ENCODE assay signal across 8 mouse cellular contexts in genomic region chrX:11665077-11665974, GRCm38 (mm10).
DNase-seq lines count a peak whose midpoint lies in the region; ATAC-seq lines count a peak whose summit lies in the region.

No protein-coding gene starts in this region.

- peak overlapping the region; percentile 46 for H3K4me3 ChIP-seq in embryonic facial prominence, embryonic 13.5 days
- peak overlapping the region; percentile 41 for H3K4me3 ChIP-seq in hindbrain, embryonic 13.5 days
- peak overlapping the region; percentile 43 for H3K4me3 ChIP-seq in limb, embryonic 15.5 days
- peak overlapping the region; percentile 30 for H3K4me3 ChIP-seq in neural tube, embryonic 11.5 days (ENCODE audit: low read depth, low read length)

- no peaks in the 10 kb centered on the region for H3K9me3 ChIP-seq in embryonic facial prominence, embryonic 13.5 days
- H3K9me3 ChIP-seq in hindbrain, embryonic 13.5 days, result no peaks in the 10 kb centered on the region
- no peaks in the 10 kb centered on the region for H3K9me3 ChIP-seq in limb, embryonic 15.5 days
- H3K9me3 ChIP-seq in neural tube, embryonic 11.5 days (ENCODE audit: control insufficient read depth, low read length), result no peaks in the 10 kb centered on the region

- peak overlapping the region; percentile 85 for H3K27ac ChIP-seq in embryonic facial prominence, embryonic 13.5 days
- peak overlapping the region; percentile 89 for H3K27ac ChIP-seq in hindbrain, embryonic 13.5 days
- H3K27ac ChIP-seq in limb, embryonic 15.5 days, result peak overlapping the region; percentile 82
- peak overlapping the region; percentile 77 for H3K27ac ChIP-seq in neural tube, embryonic 11.5 days (ENCODE audit: low read depth, low read length)

- H3K4me2 ChIP-seq in embryonic facial prominence, embryonic 13.5 days, result peak overlapping the region; percentile 65
- peak overlapping the region; percentile 64 for H3K4me2 ChIP-seq in hindbrain, embryonic 13.5 days
- H3K4me2 ChIP-seq in limb, embryonic 15.5 days, result peak overlapping the region; percentile 66
- H3K4me2 ChIP-seq in neural tube, embryonic 11.5 days (ENCODE audit: low read depth), result peak overlapping the region; percentile 60

- peak; percentile 6 for DNase-seq in spleen, adult 12 weeks (ENCODE audit: low spot score)
- DNase-seq in spleen, postnatal 14 days (ENCODE audit: low spot score in 2 of 2), result no peak
- peak; percentile 34 for DNase-seq in neural tube, embryonic 11.5 days (ENCODE audit: low spot score)
- no peak for DNase-seq in layer of hippocampus, postnatal 14 days (ENCODE audit: low spot score in 2 of 2)
- DNase-seq in frontal cortex, adult 2 months (ENCODE audit: extremely low spot score in 1 of 2, low spot score in 1 of 2), result no peak

- H3K27me3 ChIP-seq in embryonic facial prominence, embryonic 13.5 days, result peaks cover 49% of the 10 kb centered on the region
- peaks cover 44% of the 10 kb centered on the region for H3K27me3 ChIP-seq in hindbrain, embryonic 13.5 days
- H3K27me3 ChIP-seq in limb, embryonic 15.5 days, result peaks cover 26% of the 10 kb centered on the region; the same call in 1 of the 2 replicates
- peaks cover 7% of the 10 kb centered on the region; the same call in 1 of the 2 replicates for H3K27me3 ChIP-seq in neural tube, embryonic 11.5 days (ENCODE audit: control insufficient read depth, insufficient read depth, low read length)

- WGBS in embryonic facial prominence, embryonic 13.5 days, result 19% methylated on average over 28 of the region's 30 CpGs
- WGBS in hindbrain, embryonic 13.5 days, result 17% methylated on average over 29 of the region's 30 CpGs
- 18% methylated on average over 29 of the region's 30 CpGs for WGBS in limb, embryonic 15.5 days
- WGBS in neural tube, embryonic 11.5 days, result 14% methylated on average over 29 of the region's 30 CpGs

- H3K9ac ChIP-seq in embryonic facial prominence, embryonic 13.5 days, result peak overlapping the region; percentile 73
- peak overlapping the region; percentile 78 for H3K9ac ChIP-seq in hindbrain, embryonic 13.5 days
- peak overlapping the region; percentile 40; the same call in 1 of the 2 replicates for H3K9ac ChIP-seq in limb, embryonic 15.5 days
- peak overlapping the region; percentile 73 for H3K9ac ChIP-seq in neural tube, embryonic 11.5 days (ENCODE audit: low read length)

- peaks cover 14% of the 10 kb centered on the region for H3K4me1 ChIP-seq in embryonic facial prominence, embryonic 13.5 days
- peaks cover 19% of the 10 kb centered on the region for H3K4me1 ChIP-seq in hindbrain, embryonic 13.5 days (replicated peaks)
- peaks cover 13% of the 10 kb centered on the region; the same call in 1 of the 2 replicates for H3K4me1 ChIP-seq in limb, embryonic 15.5 days
- peaks cover 10% of the 10 kb centered on the region for H3K4me1 ChIP-seq in neural tube, embryonic 11.5 days (ENCODE audit: control insufficient read depth, insufficient read depth, low read length)

- H3K36me3 ChIP-seq in embryonic facial prominence, embryonic 13.5 days, result no peaks in the 10 kb centered on the region
- H3K36me3 ChIP-seq in hindbrain, embryonic 13.5 days, result no peaks in the 10 kb centered on the region
- H3K36me3 ChIP-seq in limb, embryonic 15.5 days, result no peaks in the 10 kb centered on the region
- H3K36me3 ChIP-seq in neural tube, embryonic 11.5 days (ENCODE audit: control insufficient read depth, insufficient read depth, low read length), result no peaks in the 10 kb centered on the region

- ATAC-seq in embryonic facial prominence, embryonic 13.5 days (ENCODE audit: insufficient number of reproducible peaks, insufficient read depth, low FRiP score, low TSS enrichment, low read depth), result no peak
- 0 out of 2 replicates have a peak, but pooled peaks have one; percentile 35 for ATAC-seq in hindbrain, embryonic 13.5 days (ENCODE audit: low FRiP score)
- ATAC-seq in limb, embryonic 15.5 days (ENCODE audit: insufficient number of reproducible peaks, low FRiP score, low TSS enrichment, low read depth), result no peak
- ATAC-seq in neural tube, embryonic 11.5 days (ENCODE audit: insufficient read depth, low FRiP score, low TSS enrichment), result no peak

Comparison
In these comparisons a context has a peak if more than half of its experiments do, and no peak if none do; other contexts are left out.
1. DNase-seq: peak in spleen, adult 12 weeks (single experiment) and neural tube, embryonic 11.5 days (single experiment); none in spleen, postnatal 14 days (0 of 2), layer of hippocampus, postnatal 14 days (0 of 2) and frontal cortex, adult 2 months (0 of 2).
2. Peak in every context shown above with its lines, with median percentiles within 50 percentile points of each other: H3K27ac ChIP-seq, H3K4me2 ChIP-seq, H3K4me3 ChIP-seq and H3K9ac ChIP-seq.